Mouse (Mus musculus) liver, adult 2 months (tissue): ENCODE measurements around the gene Adap1. TPM values are rescaled to one million over a fixed set of nuclear protein-coding genes. Genes with fewer than 3 reads are reported as not detected.
A peak's percentile ranks its signal among the peaks of the same experiment; 100 is the strongest.

Experiments used
- DNase-seq: peaks from one replicate; pipeline ENCODE4 v3.0.0-alpha.2; 2011; ENCODE audit warnings: low read depth, low spot score; ENCODE audit errors: extremely low read depth
- H3K27ac ChIP-seq: fragments of 200-500 bp; replicated peaks from 2 replicates; pipeline ENCODE4 v1.5.1; 2012; ENCODE audit warnings: low read depth, mild to moderate bottlenecking, control low read depth, inconsistent platforms, low read length; ENCODE audit not compliant: insufficient read depth
- H3K27me3 ChIP-seq: fragments of 200-500 bp; 2 replicates; pipeline ENCODE4 v1.6.1; 2012; ENCODE audit warnings: mild to moderate bottlenecking, moderate library complexity, low read length, inconsistent platforms; ENCODE audit not compliant: control insufficient read depth, insufficient read depth
- H3K36me3 ChIP-seq: fragments of 200-500 bp; 2 replicates; pipeline ENCODE4 v1.6.1; 2012; ENCODE audit warnings: low read length, inconsistent platforms; ENCODE audit not compliant: control insufficient read depth, insufficient read depth
- H3K4me1 ChIP-seq: fragments of 200-500 bp; 2 replicates; pipeline ENCODE4 v1.6.1; 2011; ENCODE audit warnings: low read length; ENCODE audit not compliant: control insufficient read depth, insufficient read depth
- H3K4me3 ChIP-seq: fragments of 200-500 bp; 2 replicates; pipeline ENCODE4 v1.5.1; 2011; ENCODE audit warnings: low read depth, mild to moderate bottlenecking, control low read depth, low read length, moderate library complexity; ENCODE audit not compliant: insufficient read depth
- H3K79me2 ChIP-seq: fragments of 200-500 bp; 2 replicates; pipeline ENCODE4 v1.6.1; 2012; ENCODE audit warnings: inconsistent platforms, mild to moderate bottlenecking, low read length, moderate library complexity; ENCODE audit not compliant: control insufficient read depth, insufficient read depth
- H3K9ac ChIP-seq: fragments of 200-500 bp; 2 replicates; pipeline ENCODE4 v1.6.1; 2012; ENCODE audit warnings: low read depth, mild to moderate bottlenecking, control low read depth, inconsistent platforms, low read length
- CTCF ChIP-seq: fragments of 200-500 bp; IDR thresholded peaks from 2 replicates; pipeline ENCODE4 v1.5.1; 2011; ENCODE audit warnings: low read depth, low read length, control low read depth
- POLR2A ChIP-seq: fragments of 200-500 bp; IDR thresholded peaks from 2 replicates; pipeline ENCODE4 v1.6.1; 2011; ENCODE audit warnings: low read length, control low read depth; ENCODE audit not compliant: insufficient read depth; ENCODE audit errors: extremely low read depth
- WGBS: fragments of 180-500 bp; shearing (Covaris S2); methylation state at CpG from one replicate; pipeline ENCODE4 v1.1.7; 2018; 5-methylcytosine and 5-hydroxymethylcytosine counted together
- polyA plus RNA-seq: library from polyadenylated mRNA; depleted of rRNA; stranded (reverse); fragments of >200 nt; gene quantifications from 2 replicates; pipeline ENCODE4 v1.2.3, GENCODE M21; 2012
- total RNA-seq: library from RNA; depleted of rRNA; stranded (reverse); fragments of >200 nt; gene quantifications from 2 replicates; pipeline ENCODE4 v1.2.3, GENCODE M21; 2014

The Adap1 gene
- total and polyA plus RNA-seq, 2 experiments = 1.3 to 1.5 TPM

DNA sequence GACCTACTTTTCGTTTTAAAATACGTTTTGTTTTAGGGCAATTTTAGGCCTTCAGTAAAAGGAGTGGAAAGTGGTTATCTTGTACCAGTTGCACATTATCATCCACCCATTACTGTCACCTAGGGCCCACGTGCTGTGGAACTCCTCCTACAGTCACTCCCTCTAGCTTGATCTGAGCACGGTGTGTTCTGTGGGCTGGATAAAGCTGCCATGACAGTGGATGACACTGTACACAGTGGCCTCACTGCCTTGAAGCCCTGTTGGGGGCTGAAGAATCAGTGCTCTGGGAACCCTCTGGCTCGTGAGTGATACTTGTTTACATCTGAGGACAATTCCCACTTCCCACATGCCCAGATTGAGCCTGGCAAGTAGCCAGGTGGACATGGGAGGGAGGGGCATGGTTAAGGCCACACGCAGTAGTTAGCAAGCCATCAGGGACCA lies 72.1 kb downstream of the Adap1 start:
- Histone ChIP-seq H3K79me2 (peaks cover 12% of the 10 kb centered on the region; the same call in 1 of the 2 replicates), H3K27ac (peak overlapping the region; percentile 68), H3K9ac (peak overlapping the region; percentile 82), H3K4me1 (peaks cover 36% of the 10 kb centered on the region), H3K36me3 (no peaks in the 10 kb centered on the region), H3K4me3 (peak overlapping the region; percentile 71), H3K27me3 (no peaks in the 10 kb centered on the region)
- peak; percentile 76 for DNase-seq
- TF ChIP-seq POLR2A (no peak), CTCF (no peak)
- under 1% methylated on average over 6 of the region's 6 CpGs for WGBS

DNA sequence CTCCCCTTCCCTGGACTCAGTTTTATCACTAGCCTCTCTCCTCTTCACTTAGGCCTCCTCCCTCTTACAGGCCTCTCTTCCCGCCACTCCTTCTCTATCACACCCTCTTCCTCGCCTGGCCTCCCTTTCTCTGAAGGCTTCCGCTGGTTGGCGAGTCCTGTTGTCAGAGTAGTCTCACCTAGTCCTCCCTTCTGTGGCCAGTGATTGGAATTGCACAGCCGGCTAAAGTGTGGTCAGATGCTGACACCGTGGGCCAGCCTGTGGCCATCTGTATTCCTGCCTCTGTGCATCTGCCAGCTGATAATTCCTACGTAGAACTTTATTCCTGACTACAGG lies 72.5 kb downstream of the Adap1 start:
- DNase-seq = no peak
- Histone ChIP-seq H3K27me3 (no peaks in the 10 kb centered on the region), H3K36me3 (0 out of 2 replicates have a peak, but pooled peaks cover 1% of the 10 kb centered on the region), H3K79me2 (peaks cover 12% of the 10 kb centered on the region; the same call in 1 of the 2 replicates), H3K4me3 (peak overlapping the region; percentile 71), H3K4me1 (peaks cover 32% of the 10 kb centered on the region), H3K9ac (peak overlapping the region; percentile 82), H3K27ac (peak overlapping the region; percentile 68)
- 2% methylated on average over 7 of the region's 7 CpGs for WGBS
- no peak for TF ChIP-seq POLR2A
- TF ChIP-seq CTCF = no peak

DNA sequence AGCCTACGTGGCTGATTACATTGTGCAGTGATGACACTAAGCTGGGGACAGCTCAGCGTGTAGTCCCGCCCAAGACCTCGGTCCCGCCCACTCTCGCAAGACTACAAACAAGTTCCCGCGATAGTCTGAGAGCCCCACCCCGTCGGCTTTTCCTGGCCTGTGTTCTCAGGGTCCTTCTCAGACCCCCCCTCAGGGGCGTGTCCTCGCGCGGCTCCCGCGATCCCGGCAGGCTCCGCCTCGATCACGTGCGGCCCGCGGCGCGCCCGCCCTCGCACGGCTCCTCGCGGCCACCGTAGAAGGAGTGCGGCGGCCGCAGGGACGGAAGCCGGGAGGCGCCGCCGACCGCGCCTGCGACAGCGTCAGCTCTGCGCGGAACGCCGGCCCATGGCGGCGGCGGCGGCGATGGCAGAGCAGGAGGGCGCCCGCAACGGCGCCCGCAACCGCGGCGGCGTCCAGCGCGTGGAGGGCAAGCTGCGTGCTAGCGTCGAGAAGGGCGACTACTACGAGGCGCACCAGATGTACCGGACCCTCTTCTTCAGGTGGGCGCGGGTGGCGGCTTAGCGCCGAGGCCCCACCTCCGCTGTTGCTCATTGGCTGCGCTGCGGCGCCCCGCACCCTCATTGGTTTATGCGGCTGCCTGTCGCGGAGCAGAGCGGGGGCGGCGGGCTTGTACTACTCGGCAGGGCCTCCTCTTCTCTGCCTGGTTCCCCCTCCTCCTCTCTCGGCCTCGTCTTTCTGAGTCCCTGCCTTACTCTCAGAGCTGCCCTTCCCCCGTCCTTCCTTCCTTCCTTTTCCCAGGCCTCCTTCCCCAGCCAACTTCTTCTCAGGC lies 73.1 kb downstream of the Adap1 start, which contains the start of gene Get4:
Gene Get4, plus strand, starts transcription at position 244 of the 829 bp plus-strand sequence.
- Histone ChIP-seq H3K27ac (peak within 1 kb of the TSS; percentile 68), H3K27me3 (no peaks in the 10 kb centered on the region), H3K4me1 (peaks cover 31% of the 10 kb centered on the region), H3K9ac (peak within 1 kb of the TSS; percentile 82), H3K4me3 (peak within 1 kb of the TSS; percentile 71), H3K36me3 (peaks cover 2% of the 10 kb centered on the region; the same call in 1 of the 2 replicates), H3K79me2 (peaks cover 12% of the 10 kb centered on the region; the same call in 1 of the 2 replicates)
- WGBS = under 1% methylated on average over 90 of the region's 90 CpGs
- peak; percentile 94 for DNase-seq
- TF ChIP-seq POLR2A (0 out of 2 replicates have a peak, but pooled peaks have one; percentile 48), CTCF (no peak)

DNA sequence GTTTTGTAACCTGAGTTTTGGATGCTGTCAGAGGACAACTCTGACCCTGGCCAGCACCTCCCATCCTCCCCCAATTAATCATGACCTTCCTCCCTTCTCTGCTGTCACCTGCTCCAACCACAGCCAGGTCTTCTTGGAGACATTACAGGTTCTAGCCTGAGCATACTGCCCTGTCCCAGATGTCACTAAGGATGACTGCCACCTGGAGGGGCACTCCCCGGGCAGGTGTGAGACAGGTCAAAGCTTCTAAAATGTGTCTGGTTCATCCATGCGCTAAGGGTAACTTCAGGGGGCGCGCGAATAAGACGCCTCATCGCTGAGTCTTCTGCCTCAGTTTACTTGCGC lies 73.7 kb downstream of the Adap1 start:
- peak overlapping the region; percentile 31 for H3K9ac ChIP-seq
- peak overlapping the region; percentile 51 for H3K27ac ChIP-seq
- no peak for DNase-seq
- TF ChIP-seq CTCF (no peak), POLR2A (no peak)
- H3K36me3 ChIP-seq = peaks cover 4% of the 10 kb centered on the region
- H3K27me3 ChIP-seq = no peaks in the 10 kb centered on the region
- peaks cover 26% of the 10 kb centered on the region for H3K4me1 ChIP-seq
- peak overlapping the region; percentile 29 for H3K4me3 ChIP-seq
- WGBS = under 1% methylated on average over 8 of the region's 8 CpGs
- H3K79me2 ChIP-seq = peaks cover 12% of the 10 kb centered on the region; the same call in 1 of the 2 replicates

DNA sequence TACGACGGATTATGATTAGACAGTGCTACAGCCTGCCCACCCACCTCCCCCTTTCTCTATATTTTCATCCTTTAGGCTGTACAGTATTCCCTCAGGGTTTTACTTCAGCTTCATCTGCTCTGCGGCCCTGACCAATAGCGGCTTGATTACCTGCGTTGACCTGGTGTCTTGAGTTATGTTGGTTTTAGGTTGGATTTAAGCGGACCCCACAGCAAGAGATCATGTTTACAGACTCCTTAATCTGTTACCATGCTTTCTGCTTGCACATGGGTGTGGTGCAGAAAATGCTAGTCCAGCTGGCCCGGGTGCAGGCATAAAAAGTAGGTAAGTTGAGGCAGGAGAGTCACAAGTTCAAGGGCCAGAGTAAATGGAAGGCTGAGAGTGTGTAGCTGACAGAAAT lies 74.1 kb downstream of the Adap1 start:
- H3K79me2 ChIP-seq = peaks cover 12% of the 10 kb centered on the region; the same call in 1 of the 2 replicates
- H3K4me3 ChIP-seq = no peak overlapping the region
- TF ChIP-seq CTCF = no peak
- TF ChIP-seq POLR2A = no peak
- H3K4me1 ChIP-seq = peaks cover 22% of the 10 kb centered on the region
- no peak overlapping the region for H3K9ac ChIP-seq
- DNase-seq = no peak
- no peaks in the 10 kb centered on the region for H3K27me3 ChIP-seq
- H3K36me3 ChIP-seq = peaks cover 7% of the 10 kb centered on the region
- H3K27ac ChIP-seq = no peak overlapping the region
- 90% methylated on average over 7 of the region's 7 CpGs for whole genome bisulfite sequencing

DNA sequence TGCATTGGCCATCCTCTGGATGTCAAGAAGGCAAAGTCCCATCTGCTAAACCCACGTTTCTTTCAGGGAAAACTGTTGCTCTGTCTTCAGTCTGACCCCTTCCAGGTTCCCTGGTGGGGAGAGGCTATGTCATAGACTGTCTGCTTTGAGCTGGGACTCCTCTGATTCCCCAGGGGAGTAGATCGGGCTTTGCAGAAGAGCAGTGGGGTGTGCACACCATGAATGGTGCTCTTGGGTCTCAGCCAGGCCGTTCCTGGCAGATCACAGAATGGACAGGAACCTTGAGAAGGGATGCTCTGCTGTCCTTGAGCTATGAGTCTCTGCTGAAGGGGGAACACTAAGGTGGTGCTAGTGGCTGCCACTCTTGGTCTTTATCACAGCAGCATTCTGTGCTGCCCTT lies 76.6 kb downstream of the Adap1 start:
- H3K27ac ChIP-seq = no peak overlapping the region
- no peak for TF ChIP-seq POLR2A
- TF ChIP-seq CTCF = no peak
- no peaks in the 10 kb centered on the region for H3K79me2 ChIP-seq
- DNase-seq = no peak
- H3K4me3 ChIP-seq = no peak overlapping the region
- H3K4me1 ChIP-seq = peaks cover 7% of the 10 kb centered on the region; the same call in 1 of the 2 replicates
- 83% methylated on average over 3 of the region's 3 CpGs for WGBS
- no peaks in the 10 kb centered on the region for H3K27me3 ChIP-seq
- H3K9ac ChIP-seq = no peak overlapping the region
- peaks cover 15% of the 10 kb centered on the region for H3K36me3 ChIP-seq
